Mouse (Mus musculus) limb, embryonic 15.5 days (tissue): ENCODE measurements at regions not wholly inside any gene's neighbourhood (a gene's known extent, or its start where the extent isn't known, plus 50 kb on each side); places are given as distances from the start of the nearest gene placed in this dataset.

Experiments used
- ATAC-seq: fragments of 200-750 bp; cut with Nextera tagmentation; 2 replicates; pipeline ENCODE4 v1.8.0; 2017; ENCODE audit warnings: low read depth, moderate TSS enrichment; ENCODE audit not compliant: insufficient number of reproducible peaks, low FRiP score, low TSS enrichment
- H3K27ac ChIP-seq: fragments of 300-500 bp; sonication (generic); 2 replicates; pipeline ENCODE4 v1.5.1; 2015; ENCODE audit warnings: moderate library complexity, mild to moderate bottlenecking, inconsistent platforms
- H3K27me3 ChIP-seq: fragments of 300-500 bp; sonication (generic); 2 replicates; pipeline ENCODE4 v1.6.1; 2015; ENCODE audit warnings: inconsistent platforms
- H3K36me3 ChIP-seq: fragments of 300-500 bp; sonication (generic); 2 replicates; pipeline ENCODE4 v1.6.1; 2015; ENCODE audit warnings: inconsistent platforms
- H3K4me1 ChIP-seq: fragments of 300-500 bp; sonication (generic); 2 replicates; pipeline ENCODE4 v1.6.1; 2015; ENCODE audit warnings: inconsistent platforms
- H3K4me2 ChIP-seq: fragments of 300-500 bp; sonication (generic); 2 replicates; pipeline ENCODE4 v1.6.1; 2015; ENCODE audit warnings: mild to moderate bottlenecking, inconsistent platforms
- H3K4me3 ChIP-seq: fragments of 300-500 bp; sonication (generic); 2 replicates; pipeline ENCODE4 v1.5.1; 2015; ENCODE audit warnings: mild to moderate bottlenecking, inconsistent platforms
- H3K9ac ChIP-seq: fragments of 300-500 bp; sonication (generic); 2 replicates; pipeline ENCODE4 v1.6.1; 2015; ENCODE audit warnings: inconsistent platforms
- H3K9me3 ChIP-seq: fragments of 300-500 bp; sonication (generic); 2 replicates; pipeline ENCODE4 v1.6.1; 2016; ENCODE audit warnings: inconsistent platforms
- WGBS: fragments of 180-500 bp; shearing (Covaris S2); methylation state at CpG from one replicate; pipeline ENCODE4 v1.1.7; 2015; 5-methylcytosine and 5-hydroxymethylcytosine counted together

- Histone ChIP-seq H3K9me3 (no peaks in the 10 kb centered on the region), H3K27me3 (no peaks in the 10 kb centered on the region), H3K9ac (no peak overlapping the region), H3K36me3 (no peaks in the 10 kb centered on the region), H3K27ac (no peak overlapping the region), H3K4me3 (no peak overlapping the region), H3K4me2 (no peak overlapping the region), H3K4me1 (0 out of 2 replicates have a peak, but pooled peaks cover 9% of the 10 kb centered on the region)
- ATAC-seq = no peak
- 48% methylated on average over 12 of the region's 12 CpGs for WGBS
Measured at GRCm38 (mm10) chr10:117896911-117897643, 51.2 kb upstream of the Rap1b start.

GRCm38 (mm10) chr10:117897766-117898165 is 51.9 kb upstream of the Rap1b start:
- Histone ChIP-seq H3K27ac (no peak overlapping the region), H3K36me3 (no peaks in the 10 kb centered on the region), H3K9me3 (no peaks in the 10 kb centered on the region), H3K4me2 (no peak overlapping the region), H3K4me1 (0 out of 2 replicates have a peak, but pooled peaks cover 9% of the 10 kb centered on the region), H3K27me3 (no peaks in the 10 kb centered on the region), H3K4me3 (no peak overlapping the region), H3K9ac (no peak overlapping the region)
- no peak for ATAC-seq
- 79% methylated on average over 5 of the region's 5 CpGs for whole genome bisulfite sequencing

GRCm38 (mm10) chr10:117898391-117898790 is 52.6 kb upstream of the Rap1b start:
- 0 out of 2 replicates have a peak, but pooled peaks cover 9% of the 10 kb centered on the region for H3K4me1 ChIP-seq
- H3K36me3 ChIP-seq = no peaks in the 10 kb centered on the region
- H3K27me3 ChIP-seq = no peaks in the 10 kb centered on the region
- no peak overlapping the region for H3K4me3 ChIP-seq
- no peaks in the 10 kb centered on the region for H3K9me3 ChIP-seq
- no peak overlapping the region for H3K27ac ChIP-seq
- ATAC-seq = no peak
- 90% methylated on average over 3 of the region's 3 CpGs for WGBS
- H3K9ac ChIP-seq = no peak overlapping the region
- H3K4me2 ChIP-seq = no peak overlapping the region

- Histone ChIP-seq H3K9ac (no peak overlapping the region), H3K4me1 (0 out of 2 replicates have a peak, but pooled peaks cover 9% of the 10 kb centered on the region), H3K4me2 (no peak overlapping the region), H3K27ac (no peak overlapping the region), H3K9me3 (no peaks in the 10 kb centered on the region), H3K36me3 (no peaks in the 10 kb centered on the region), H3K4me3 (no peak overlapping the region), H3K27me3 (no peaks in the 10 kb centered on the region)
- no peak for ATAC-seq
- WGBS = 68% methylated on average over 13 of the region's 13 CpGs
Measured at GRCm38 (mm10) chr10:117899410-117899935, 53.6 kb upstream of the Rap1b start.

GRCm38 (mm10) chr10:117905666-117906266 is 59.9 kb upstream of the Rap1b start:
- peak overlapping the region; percentile 53 for H3K4me2 ChIP-seq
- peak overlapping the region; percentile 43 for H3K9ac ChIP-seq
- H3K27ac ChIP-seq = peak overlapping the region; percentile 84
- peaks cover 7% of the 10 kb centered on the region for H3K4me1 ChIP-seq
- no peak for ATAC-seq
- WGBS = 7% methylated on average over 27 of the region's 27 CpGs
- no peaks in the 10 kb centered on the region for H3K27me3 ChIP-seq
- H3K4me3 ChIP-seq = peak overlapping the region; percentile 39
- no peaks in the 10 kb centered on the region for H3K9me3 ChIP-seq
- no peaks in the 10 kb centered on the region for H3K36me3 ChIP-seq

GRCm38 (mm10) chr10:117906267-117906811 is 60.5 kb upstream of the Rap1b start:
- Histone ChIP-seq H3K27me3 (no peaks in the 10 kb centered on the region), H3K4me2 (peak overlapping the region; percentile 53), H3K9me3 (no peaks in the 10 kb centered on the region), H3K36me3 (no peaks in the 10 kb centered on the region), H3K4me3 (peak overlapping the region; percentile 39), H3K4me1 (peaks cover 7% of the 10 kb centered on the region), H3K9ac (no peak overlapping the region; the same call in 1 of the 2 replicates), H3K27ac (peak overlapping the region; percentile 84)
- 11% methylated on average over 11 of the region's 11 CpGs for WGBS
- ATAC-seq = peak; percentile 83

GRCm38 (mm10) chr10:117908079-117908675 is 62.3 kb upstream of the Rap1b start:
- Histone ChIP-seq H3K9ac (no peak overlapping the region), H3K36me3 (no peaks in the 10 kb centered on the region), H3K4me1 (peaks cover 7% of the 10 kb centered on the region), H3K4me3 (no peak overlapping the region), H3K27ac (no peak overlapping the region), H3K9me3 (no peaks in the 10 kb centered on the region), H3K27me3 (no peaks in the 10 kb centered on the region), H3K4me2 (no peak overlapping the region)
- WGBS = 81% methylated on average over 16 of the region's 16 CpGs
- ATAC-seq = no peak

GRCm38 (mm10) chr10:117909155-117909554 is 63.3 kb upstream of the Rap1b start:
- no peak overlapping the region for H3K4me3 ChIP-seq
- no peaks in the 10 kb centered on the region for H3K27me3 ChIP-seq
- H3K9ac ChIP-seq = no peak overlapping the region
- H3K27ac ChIP-seq = no peak overlapping the region
- no peaks in the 10 kb centered on the region for H3K9me3 ChIP-seq
- H3K36me3 ChIP-seq = no peaks in the 10 kb centered on the region
- WGBS = 83% methylated on average over 4 of the region's 4 CpGs
- H3K4me1 ChIP-seq = peaks cover 7% of the 10 kb centered on the region
- no peak overlapping the region for H3K4me2 ChIP-seq
- no peak for ATAC-seq

- Histone ChIP-seq H3K4me2 (no peak overlapping the region), H3K4me3 (no peak overlapping the region), H3K9me3 (no peaks in the 10 kb centered on the region), H3K27me3 (no peaks in the 10 kb centered on the region), H3K9ac (no peak overlapping the region), H3K27ac (no peak overlapping the region), H3K36me3 (no peaks in the 10 kb centered on the region), H3K4me1 (peaks cover 7% of the 10 kb centered on the region)
- WGBS = 54% methylated on average over 11 of the region's 11 CpGs
- no peak for ATAC-seq
Measured at GRCm38 (mm10) chr10:117909811-117910239, 64.0 kb upstream of the Rap1b start.

- Histone ChIP-seq H3K27ac (no peak overlapping the region), H3K4me3 (no peak overlapping the region), H3K36me3 (no peaks in the 10 kb centered on the region), H3K9ac (no peak overlapping the region), H3K4me2 (no peak overlapping the region), H3K9me3 (no peaks in the 10 kb centered on the region), H3K4me1 (peaks cover 5% of the 10 kb centered on the region), H3K27me3 (no peaks in the 10 kb centered on the region)
- no peak for ATAC-seq
- WGBS = 79% methylated on average over 7 of the region's 7 CpGs
Measured at GRCm38 (mm10) chr10:117910426-117910825, 64.6 kb upstream of the Rap1b start.

- Histone ChIP-seq H3K36me3 (no peaks in the 10 kb centered on the region), H3K4me1 (no peaks in the 10 kb centered on the region), H3K9ac (no peak overlapping the region), H3K9me3 (no peaks in the 10 kb centered on the region), H3K27me3 (no peaks in the 10 kb centered on the region), H3K4me3 (no peak overlapping the region), H3K27ac (no peak overlapping the region), H3K4me2 (no peak overlapping the region)
- ATAC-seq = no peak
- WGBS = 87% methylated on average over 4 of the region's 4 CpGs
Measured at GRCm38 (mm10) chr10:117915011-117915735, 69.3 kb upstream of the Rap1b start.
